Mouse (Mus musculus) testis, postnatal 10 days (tissue): ENCODE results near the gene Nup160.

Experiments used
- DNase-seq: peaks from one replicate; pipeline ENCODE4 v3.0.0; 2021; ENCODE audit warnings: low spot score

Gene Nup160

GRCm38 (mm10) chr2:90661426-90661825 lies 15.6 kb upstream of the Nup160 start:
- DNase-seq, result no peak

- DNase-seq, result no peak
These were observed 10.2 kb upstream of the Nup160 start for GRCm38 (mm10) chr2:90666591-90667387.

GRCm38 (mm10) chr2:90667388-90668265 lies 9.4 kb upstream of the Nup160 start:
- DNase-seq, result no peak

GRCm38 (mm10) chr2:90670343-90670742 lies 6.7 kb upstream of the Nup160 start:
- DNase-seq, result no peak

- DNase-seq, result no peak
These were observed 3.7 kb upstream of the Nup160 start for GRCm38 (mm10) chr2:90673339-90673738.

- no peak for DNase-seq
These were observed 2.5 kb upstream of the Nup160 start for GRCm38 (mm10) chr2:90674555-90674954.

GRCm38 (mm10) chr2:90675488-90675887 lies 1.5 kb upstream of the Nup160 start:
- DNase-seq, result no peak

- peak; percentile 45 for DNase-seq
These were observed 1.4 kb downstream of the Nup160 start for GRCm38 (mm10) chr2:90678256-90679060.

GRCm38 (mm10) chr2:90679061-90679810 lies 2.2 kb downstream of the Nup160 start:
- peak; percentile 97 for DNase-seq

GRCm38 (mm10) chr2:90700943-90701342 lies 23.9 kb downstream of the Nup160 start:
- no peak for DNase-seq

GRCm38 (mm10) chr2:90708548-90708947 lies 31.5 kb downstream of the Nup160 start:
- DNase-seq, result no peak

- DNase-seq, result no peak
These were observed 38.6 kb downstream of the Nup160 start for GRCm38 (mm10) chr2:90715555-90716092.

GRCm38 (mm10) chr2:90717366-90717765 lies 40.4 kb downstream of the Nup160 start:
- no peak for DNase-seq

GRCm38 (mm10) chr2:90717948-90718347 lies 40.9 kb downstream of the Nup160 start:
- no peak for DNase-seq

- no peak for DNase-seq
These were observed 49.8 kb downstream of the Nup160 start for GRCm38 (mm10) chr2:90726818-90727217.

GRCm38 (mm10) chr2:90735326-90735725 lies 58.3 kb downstream of the Nup160 start:
- DNase-seq, result no peak

GRCm38 (mm10) chr2:90738801-90739200 lies 61.8 kb downstream of the Nup160 start:
- no peak for DNase-seq

- DNase-seq, result no peak
These were observed 62.3 kb downstream of the Nup160 start for GRCm38 (mm10) chr2:90739327-90739726.

GRCm38 (mm10) chr2:90739921-90740320 lies 62.9 kb downstream of the Nup160 start:
- no peak for DNase-seq

GRCm38 (mm10) chr2:90744285-90745052 lies 67.5 kb downstream of the Nup160 start:
- no peak for DNase-seq
